Mouse (Mus musculus) adrenal gland, postnatal 10 days (tissue): ENCODE results near the gene Ager. TPM values are rescaled to one million over a fixed set of nuclear protein-coding genes. Genes with fewer than 3 reads are reported as not detected.

Experiments
- DNase-seq: peaks from one replicate; pipeline ENCODE4 v3.0.0; 2021; ENCODE audit warnings: mixed read lengths
- total RNA-seq, 2 experiments: library from RNA; stranded (reverse); gene quantifications; 2 replicates each; pipeline ENCODE4 v1.2.3; 2021

The Ager gene
- total RNA-seq, 2 experiments from 2014 or later, result 2.0 to 4.3 TPM

GRCm38 (mm10) chr17:34585877-34586771 lies 11.5 kb upstream of the Ager start:
- peak; percentile 20 for DNase-seq

GRCm38 (mm10) chr17:34586796-34587422 lies 10.8 kb upstream of the Ager start:
- peak; percentile 91 for DNase-seq

GRCm38 (mm10) chr17:34587423-34587811 lies 10.2 kb upstream of the Ager start:
- peak; percentile 99 for DNase-seq

GRCm38 (mm10) chr17:34587814-34588213 lies 9.8 kb upstream of the Ager start:
- DNase-seq, result no peak

GRCm38 (mm10) chr17:34588767-34589166 lies 8.9 kb upstream of the Ager start:
- DNase-seq, result no peak

- DNase-seq, result no peak
These were observed 8.5 kb upstream of the Ager start for GRCm38 (mm10) chr17:34589206-34589605.

GRCm38 (mm10) chr17:34589681-34590101 lies 8.0 kb upstream of the Ager start, which contains the start of gene Gpsm3:
Gene Gpsm3 (plus strand): TSS chr17:34589806.
- DNase-seq, result peak; percentile 54

GRCm38 (mm10) chr17:34590154-34590987 lies 7.3 kb upstream of the Ager start:
- DNase-seq, result no peak

- peak; percentile 42 for DNase-seq
These were observed 6.4 kb upstream of the Ager start, which contains the start of gene Pbx2 for GRCm38 (mm10) chr17:34591029-34591993. Gene Pbx2 (plus strand): TSS chr17:34591266.

- DNase-seq, result peak; percentile 97
These were observed 5.7 kb upstream of the Ager start for GRCm38 (mm10) chr17:34591994-34592375.

- DNase-seq, result peak; percentile 59
These were observed 4.8 kb upstream of the Ager start for GRCm38 (mm10) chr17:34592581-34593549.

- no peak for DNase-seq
These were observed 3.7 kb upstream of the Ager start for GRCm38 (mm10) chr17:34593752-34594525.

GRCm38 (mm10) chr17:34596098-34596497 lies 1.6 kb upstream of the Ager start:
- DNase-seq, result peak; percentile 2

- no peak for DNase-seq
These were observed 2.2 kb downstream of the Ager start for GRCm38 (mm10) chr17:34599891-34600290.

GRCm38 (mm10) chr17:34601796-34602195 lies 4.1 kb downstream of the Ager start:
- peak; percentile 1 for DNase-seq

- DNase-seq, result peak; percentile 98
These were observed 5.9 kb downstream of the Ager start, which contains the start of gene Rnf5 for GRCm38 (mm10) chr17:34603375-34604060. Gene Rnf5 (minus strand): TSS chr17:34603690.

- DNase-seq, result peak; percentile 100
These were observed 6.4 kb downstream of the Ager start, which contains the start of gene Agpat1 for GRCm38 (mm10) chr17:34604061-34604508. Gene Agpat1 (plus strand): TSS chr17:34604262.
